Mouse (Mus musculus) heart, postnatal 0 days (tissue): ENCODE data around the gene Ppm1b. TPM values are rescaled to one million over a fixed set of nuclear protein-coding genes. Genes with fewer than 3 reads are reported as not detected.

Experiments
- ATAC-seq: fragments of 200-750 bp; cut with Nextera tagmentation; 2 replicates; pipeline ENCODE4 v1.8.0; 2017; ENCODE audit warnings: low read depth, moderate number of reproducible peaks, moderate library complexity; ENCODE audit not compliant: insufficient read depth
- DNase-seq: peaks from one replicate; pipeline ENCODE4 v3.0.0-alpha.2; 2016; ENCODE audit warnings: low spot score
- H3K27ac ChIP-seq: fragments of 300-500 bp; sonication (generic); 2 replicates; pipeline ENCODE4 v1.5.1; 2014; ENCODE audit warnings: low read depth, mild to moderate bottlenecking
- H3K27me3 ChIP-seq: fragments of 300-500 bp; sonication (generic); 2 replicates; pipeline ENCODE4 v1.6.1; 2014; ENCODE audit warnings: low read length, mixed read lengths; ENCODE audit not compliant: control insufficient read depth, insufficient read depth
- H3K36me3 ChIP-seq: fragments of 300-500 bp; sonication (generic); replicated peaks from 2 replicates; pipeline ENCODE4 v1.6.1; 2014; ENCODE audit warnings: low read length, mixed read lengths; ENCODE audit not compliant: control insufficient read depth, insufficient read depth
- H3K4me1 ChIP-seq: fragments of 300-500 bp; sonication (generic); 2 replicates; pipeline ENCODE4 v1.6.1; 2014; ENCODE audit warnings: antibody characterized with exemption; ENCODE audit not compliant: control insufficient read depth, insufficient read depth
- H3K4me2 ChIP-seq: fragments of 300-500 bp; sonication (generic); 2 replicates; pipeline ENCODE4 v1.6.1; 2014; ENCODE audit warnings: low read depth, mild to moderate bottlenecking, low read length, moderate library complexity
- H3K4me3 ChIP-seq: fragments of 300-500 bp; sonication (generic); 2 replicates; pipeline ENCODE4 v1.5.1; 2014; ENCODE audit warnings: low read depth, low read length
- H3K9ac ChIP-seq: fragments of 300-500 bp; sonication (generic); replicated peaks from 2 replicates; pipeline ENCODE4 v1.6.1; 2014; ENCODE audit warnings: low read depth, low read length, mixed read lengths
- H3K9me3 ChIP-seq: fragments of 300-500 bp; sonication (generic); replicated peaks from 2 replicates; pipeline ENCODE4 v1.6.1; 2016; ENCODE audit warnings: low read length; ENCODE audit not compliant: control insufficient read depth
- CTCF ChIP-seq: IDR thresholded peaks from 2 replicates; pipeline ENCODE4 v1.5.1; 2016; ENCODE audit warnings: antibody characterized with exemption, control low read depth, low read depth
- EP300 ChIP-seq: IDR thresholded peaks from 2 replicates; pipeline ENCODE4 v1.6.1; 2016; ENCODE audit warnings: antibody characterized with exemption, low read depth
- WGBS: fragments of 180-500 bp; shearing (Covaris S2); extraction: QIAGEN DNeasy Blood & Tissue Kit; methylation state at CpG from one replicate; pipeline ENCODE4 v1.1.7; 2014; 5-methylcytosine and 5-hydroxymethylcytosine counted together
- polyA plus RNA-seq: library from polyadenylated mRNA; unstranded; fragments of >200 nt; fragmentation: Nextera tagmentation; extraction: Ambion mirVana; gene quantifications from 2 replicates; pipeline ENCODE4 v1.2.1, GENCODE M21; 2015
- total RNA-seq: library from RNA; depleted of rRNA; stranded (reverse); fragments of >200 nt; gene quantifications from 2 replicates; pipeline ENCODE4 v1.2.3, GENCODE M21; 2014; ENCODE audit warnings: low replicate concordance

Ppm1b gene
- total and polyA plus RNA-seq, 2 experiments from 2014 or later = 44.6 to 49.2 TPM

DNA sequence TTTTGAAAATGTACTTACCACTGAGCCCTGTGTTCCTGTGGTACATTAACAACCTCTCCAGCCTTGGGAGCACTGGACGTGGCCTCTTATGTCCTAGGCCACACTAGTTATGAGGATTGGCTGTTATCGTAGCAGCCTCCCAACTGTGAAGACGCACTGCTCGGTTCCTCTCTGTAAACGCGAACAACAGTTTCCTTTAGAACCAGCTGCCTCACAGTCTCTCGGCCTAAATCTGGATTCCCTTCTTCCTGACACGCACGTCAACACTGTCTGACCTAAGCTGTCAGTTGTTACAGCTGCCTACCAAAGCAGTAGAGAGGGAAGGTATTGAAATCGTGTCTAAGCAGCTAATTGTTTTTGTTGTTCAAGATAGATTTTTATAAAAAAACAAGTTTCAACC is 43.1 kb downstream of the Ppm1b start:
- DNase-seq (peak; percentile 53), ATAC-seq (no peak)
- H3K9me3 ChIP-seq = no peaks in the 10 kb centered on the region
- no peaks in the 10 kb centered on the region for H3K27me3 ChIP-seq
- no peak overlapping the region for H3K9ac ChIP-seq
- H3K4me3 ChIP-seq = no peak overlapping the region
- H3K27ac ChIP-seq = 0 out of 2 replicates have a peak overlapping the region, but pooled peaks have one; percentile 43
- peak overlapping the region; percentile 18 for H3K4me2 ChIP-seq
- H3K36me3 ChIP-seq = peaks cover 21% of the 10 kb centered on the region; the same call in 1 of the 2 replicates
- no peaks in the 10 kb centered on the region for H3K4me1 ChIP-seq
- WGBS = 30% methylated on average over 10 of the region's 10 CpGs
- TF ChIP-seq EP300 (no peak), CTCF (no peak)

DNA sequence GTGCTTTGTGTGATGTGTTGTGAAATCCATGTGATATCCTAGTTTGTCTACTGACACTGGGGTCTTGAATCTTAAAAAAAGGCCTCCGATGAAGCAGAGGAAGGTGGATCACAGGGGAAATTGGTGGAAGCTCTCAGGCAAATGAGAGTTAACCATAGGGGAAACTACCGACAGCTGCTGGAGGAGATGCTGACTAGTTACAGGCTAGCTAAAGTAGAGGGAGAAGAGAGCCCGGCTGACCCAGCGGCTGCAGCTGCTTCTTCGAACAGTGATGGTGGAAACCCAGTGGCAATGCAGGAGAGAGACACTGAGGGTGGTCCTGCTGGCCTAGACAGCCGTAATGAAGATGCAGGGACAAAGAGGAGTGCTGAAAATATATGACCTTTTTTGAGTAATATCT is 56.9 kb downstream of the Ppm1b start:
- DNase-seq (no peak), ATAC-seq (no peak)
- Histone ChIP-seq H3K36me3 (peaks cover 27% of the 10 kb centered on the region), H3K27ac (no peak overlapping the region), H3K9ac (no peak overlapping the region), H3K4me1 (no peaks in the 10 kb centered on the region), H3K4me2 (no peak overlapping the region), H3K27me3 (no peaks in the 10 kb centered on the region), H3K9me3 (no peaks in the 10 kb centered on the region), H3K4me3 (no peak overlapping the region)
- TF ChIP-seq EP300 (no peak), CTCF (no peak)
- 84% methylated on average over 6 of the region's 6 CpGs for WGBS

DNA sequence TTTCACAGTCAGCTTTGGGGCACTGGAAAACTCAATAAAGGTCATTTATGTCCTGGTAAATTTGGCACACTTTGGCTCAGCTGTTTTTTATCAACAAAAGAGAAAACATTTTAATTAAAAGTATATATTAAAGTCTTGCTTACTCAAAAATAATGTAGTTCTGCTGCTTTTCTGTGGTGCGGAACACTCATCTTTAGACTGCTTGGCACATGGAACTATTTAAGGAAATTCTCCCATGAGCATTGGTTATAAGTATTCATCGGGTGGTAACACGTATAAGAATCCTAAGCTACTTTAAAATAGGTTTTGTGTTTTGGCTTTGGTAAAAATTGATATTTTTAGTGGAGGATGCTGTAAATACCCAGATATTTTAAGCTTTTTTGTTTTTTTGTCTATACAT is 58.1 kb downstream of the Ppm1b start:
- Histone ChIP-seq H3K4me2 (no peak overlapping the region), H3K36me3 (peaks cover 27% of the 10 kb centered on the region), H3K4me1 (no peaks in the 10 kb centered on the region), H3K9me3 (no peaks in the 10 kb centered on the region), H3K4me3 (no peak overlapping the region), H3K27me3 (no peaks in the 10 kb centered on the region), H3K27ac (no peak overlapping the region), H3K9ac (no peak overlapping the region)
- DNase-seq = no peak
- WGBS = 94% methylated on average over 3 of the region's 3 CpGs
- ATAC-seq = no peak
- TF ChIP-seq EP300 (no peak), CTCF (no peak)

DNA sequence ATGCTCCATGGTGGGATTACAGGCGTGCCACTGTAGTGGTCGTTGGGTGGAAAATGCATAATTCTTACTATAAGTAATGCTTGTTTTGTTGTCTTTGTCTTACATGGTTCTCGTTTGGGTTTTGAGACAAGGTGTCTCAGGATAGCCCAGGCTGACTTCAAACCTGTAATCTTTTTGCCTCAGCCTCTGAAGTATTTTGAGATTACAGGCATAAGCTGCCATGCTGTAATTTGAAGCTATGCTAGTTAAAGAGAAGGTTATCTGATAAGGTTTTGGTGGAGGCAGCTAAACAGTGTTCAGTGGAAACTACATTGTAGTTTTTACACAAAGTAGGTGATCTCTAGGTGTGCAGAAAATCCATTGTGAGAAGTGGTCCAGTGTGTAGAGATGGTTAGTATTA is 61.8 kb downstream of the Ppm1b start:
- Histone ChIP-seq H3K27ac (no peak overlapping the region), H3K4me1 (no peaks in the 10 kb centered on the region), H3K4me3 (no peak overlapping the region), H3K36me3 (peaks cover 8% of the 10 kb centered on the region), H3K27me3 (no peaks in the 10 kb centered on the region), H3K9me3 (no peaks in the 10 kb centered on the region), H3K9ac (no peak overlapping the region), H3K4me2 (no peak overlapping the region)
- TF ChIP-seq CTCF = no peak
- TF ChIP-seq EP300 = no peak
- 87% methylated on average over 3 of the region's 3 CpGs for whole genome bisulfite sequencing
- ATAC-seq (no peak; the same call in 1 of the 2 replicates), DNase-seq (no peak)

DNA sequence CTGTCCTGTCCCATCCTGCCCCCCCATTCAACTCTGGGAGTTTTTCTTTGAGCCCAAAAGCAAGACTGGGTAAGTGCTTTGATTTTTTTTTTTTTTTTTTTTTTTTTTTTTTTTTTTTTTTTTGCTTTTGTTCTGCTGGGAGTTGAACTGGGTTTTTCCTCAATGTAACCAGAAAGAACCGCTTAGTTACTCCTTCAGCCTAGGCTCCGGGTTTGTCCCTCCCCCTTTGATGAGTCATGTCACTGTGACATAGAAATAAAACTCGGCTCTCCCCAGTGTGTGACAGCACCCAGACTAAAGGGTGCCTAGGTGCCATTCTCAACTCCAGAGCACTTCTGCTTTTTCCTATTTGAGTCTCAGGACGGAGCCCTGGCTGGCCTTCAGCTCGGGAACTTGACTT is 62.3 kb downstream of the Ppm1b start:
- DNase-seq (no peak), ATAC-seq (no peak)
- Histone ChIP-seq H3K4me3 (no peak overlapping the region), H3K4me2 (no peak overlapping the region), H3K9me3 (no peaks in the 10 kb centered on the region), H3K4me1 (no peaks in the 10 kb centered on the region), H3K27me3 (no peaks in the 10 kb centered on the region), H3K36me3 (0 out of 2 replicates have a peak, but pooled peaks cover 4% of the 10 kb centered on the region), H3K9ac (no peak overlapping the region), H3K27ac (no peak overlapping the region)
- 55% methylated on average over 5 of the region's 5 CpGs for WGBS
- TF ChIP-seq EP300 = no peak
- no peak for TF ChIP-seq CTCF

DNA sequence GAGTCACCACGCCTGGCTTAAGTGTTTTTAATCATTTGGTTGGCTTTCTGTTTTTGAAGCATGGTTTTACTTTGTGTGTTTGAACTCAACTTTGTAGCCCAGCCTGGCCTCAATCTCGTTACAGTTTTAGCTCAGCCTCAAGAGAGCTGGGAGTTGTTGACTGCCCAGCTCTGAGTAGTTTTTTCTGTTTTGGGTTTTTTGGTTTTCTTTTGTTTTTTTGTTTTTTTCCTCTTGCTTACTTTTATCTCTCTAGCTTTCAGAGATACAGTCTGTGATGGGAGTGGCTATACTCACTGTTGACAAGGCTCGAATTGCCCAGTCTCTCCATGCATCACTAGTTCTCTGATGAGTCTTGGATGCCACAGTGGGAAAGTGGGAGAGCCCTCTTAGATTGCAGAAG is 63.8 kb downstream of the Ppm1b start:
- no peak overlapping the region for H3K4me2 ChIP-seq
- no peaks in the 10 kb centered on the region for H3K9me3 ChIP-seq
- TF ChIP-seq CTCF = no peak
- DNase-seq = no peak
- no peak for ATAC-seq
- H3K9ac ChIP-seq = no peak overlapping the region
- 0 out of 2 replicates have a peak, but pooled peaks cover 8% of the 10 kb centered on the region for H3K36me3 ChIP-seq
- no peak overlapping the region for H3K27ac ChIP-seq
- no peak overlapping the region for H3K4me3 ChIP-seq
- no peaks in the 10 kb centered on the region for H3K4me1 ChIP-seq
- no peaks in the 10 kb centered on the region for H3K27me3 ChIP-seq
- WGBS = 86% methylated on average over 3 of the region's 3 CpGs
